8 mouse cellular contexts compared by ENCODE assay signal in genomic region chr13:46736479-46736865, GRCm38 (mm10). TPM values are rescaled to one million over a fixed set of nuclear protein-coding genes. Genes with fewer than 3 reads are reported as not detected.
DNase-seq lines count a peak whose midpoint lies in the region; ATAC-seq and TF ChIP-seq lines count a peak whose summit lies in the region.

No protein-coding gene starts in this region.

- H3K27ac ChIP-seq in hindbrain, embryonic 11.5 days (ENCODE audit: low read depth, low read length), result no peak overlapping the region
- no peak overlapping the region for H3K27ac ChIP-seq in neural tube, embryonic 14.5 days (ENCODE audit: low read depth, low read length)

- H3K4me1 ChIP-seq in hindbrain, embryonic 11.5 days (replicated peaks; ENCODE audit: control insufficient read depth, insufficient read depth, low read length), result 0 out of 2 replicates have a peak, but pooled peaks cover 2% of the 10 kb centered on the region
- H3K4me1 ChIP-seq in lung, adult 2 months (ENCODE audit: control insufficient read depth, insufficient read depth, low read length), result peaks cover 5% of the 10 kb centered on the region
- peaks cover 5% of the 10 kb centered on the region for H3K4me1 ChIP-seq in neural tube, embryonic 14.5 days (ENCODE audit: control insufficient read depth, insufficient read depth, low read length)

- H3K36me3 ChIP-seq in hindbrain, embryonic 11.5 days (ENCODE audit: control insufficient read depth, insufficient read depth, low read length), result no peaks in the 10 kb centered on the region
- H3K36me3 ChIP-seq in neural tube, embryonic 14.5 days (ENCODE audit: control insufficient read depth, insufficient read depth, low read length), result no peaks in the 10 kb centered on the region

- DNase-seq in adrenal gland, adult (ENCODE audit: inconsistent age in 2 of 2, low spot score in 1 of 2), result peak; percentile 20 to 79
- no peak for DNase-seq in adrenal gland, postnatal 4 days (ENCODE audit: low spot score in 2 of 2)
- peak; percentile 15 for DNase-seq in urinary bladder, postnatal 14 days (ENCODE audit: low spot score)
- no peak for DNase-seq in urinary bladder, adult 2 months (ENCODE audit: low spot score)
- peak; percentile 26 for DNase-seq in hindbrain, embryonic 11.5 days (ENCODE audit: low spot score)
- peak; percentile 50 for DNase-seq in lung, adult 2 months
- no peak for DNase-seq in frontal cortex, postnatal 25 days (ENCODE audit: low spot score in 2 of 2)

- H3K9ac ChIP-seq in hindbrain, embryonic 11.5 days (ENCODE audit: low read depth, low read length), result 0 out of 2 replicates have a peak overlapping the region, but pooled peaks have one; percentile 8
- H3K9ac ChIP-seq in neural tube, embryonic 14.5 days (replicated peaks; ENCODE audit: low read depth, low read length), result no peak overlapping the region

- H3K4me3 ChIP-seq in hindbrain, embryonic 11.5 days (ENCODE audit: low read depth, low read length), result peak overlapping the region; percentile 35
- peak overlapping the region; percentile 81 for H3K4me3 ChIP-seq in lung, adult 2 months (replicated peaks; ENCODE audit: extremely low read depth, low read depth, low read length)
- peak overlapping the region; percentile 28 for H3K4me3 ChIP-seq in neural tube, embryonic 14.5 days (ENCODE audit: low read depth, low read length)

- no peaks in the 10 kb centered on the region for H3K27me3 ChIP-seq in hindbrain, embryonic 11.5 days (ENCODE audit: control insufficient read depth, insufficient read depth, low read length)
- no peaks in the 10 kb centered on the region for H3K27me3 ChIP-seq in neural tube, embryonic 14.5 days (ENCODE audit: control insufficient read depth, insufficient read depth, low read length)

- 0 out of 2 replicates have a peak, but pooled peaks have one; percentile 22 for TF ChIP-seq POLR2A in lung, adult 2 months (IDR thresholded peaks at IDR 0.05; ENCODE audit: borderline replicate concordance, extremely low read depth, low read depth, low read length)

- H3K9me3 ChIP-seq in hindbrain, embryonic 11.5 days (ENCODE audit: control insufficient read depth, low read length), result no peaks in the 10 kb centered on the region
- H3K9me3 ChIP-seq in neural tube, embryonic 14.5 days (ENCODE audit: control insufficient read depth, low read length), result no peaks in the 10 kb centered on the region

- 3% methylated on average over 12 of the region's 12 CpGs for WGBS in hindbrain, embryonic 11.5 days
- WGBS in lung, adult 2 months, result 2% methylated on average over 12 of the region's 12 CpGs
- 5% methylated on average over 12 of the region's 12 CpGs for WGBS in neural tube, embryonic 14.5 days

- peak overlapping the region; percentile 70 for H3K4me2 ChIP-seq in hindbrain, embryonic 11.5 days (replicated peaks; ENCODE audit: low read depth, low read length)
- H3K4me2 ChIP-seq in neural tube, embryonic 14.5 days (ENCODE audit: low read depth, low read length), result peak overlapping the region; percentile 69

- no peak for ATAC-seq in hindbrain, embryonic 11.5 days (ENCODE audit: low FRiP score)
- no peak for ATAC-seq in neural tube, embryonic 14.5 days (ENCODE audit: low read depth)

- TF ChIP-seq CTCF in lung, adult 2 months (IDR thresholded peaks at IDR 0.05; ENCODE audit: insufficient read depth, low read length), result no peak

RNA-seq across cellular contexts. Expression of gene Nup153, which starts 8.7 kb away (rescaled TPM):
- total RNA-seq in adrenal gland, postnatal 4 days (2021), result 10 to 100 TPM; 73.6 to 85.3 TPM
- polyA plus RNA-seq in urinary bladder, adult 2 months (2012; rRNA removed), result 31.2 and 36.7 TPM in 2 replicates
- polyA plus RNA-seq in hindbrain, embryonic 11.5 days (2014; fragmentation: Nextera tagmentation; extraction: Ambion mirVana), result 41.9 and 43.3 TPM in 2 replicates
- polyA plus RNA-seq in lung, adult 2 months (2012; rRNA removed), result 58.8 and 70.4 TPM in 2 replicates
- polyA plus RNA-seq in neural tube, embryonic 14.5 days (2014; fragmentation: Nextera tagmentation; extraction: Ambion mirVana), result 27.7 and 29.4 TPM in 2 replicates

Comparison
In these comparisons a context has a peak if more than half of its experiments do, and no peak if none do; other contexts are left out.
1. DNase-seq: peak in adrenal gland, adult (2 of 2), urinary bladder, postnatal 14 days (single experiment), hindbrain, embryonic 11.5 days (single experiment) and lung, adult 2 months (single experiment); none in adrenal gland, postnatal 4 days (0 of 2), urinary bladder, adult 2 months (single experiment) and frontal cortex, postnatal 25 days (0 of 2).
2. H3K4me3 ChIP-seq: peak in every context shown above with its lines; median percentile 81 in lung, adult 2 months; 35 in hindbrain, embryonic 11.5 days; 28 in neural tube, embryonic 14.5 days.